ENCODE assay signal across 8 mouse cellular contexts in the genomic region with DNA sequence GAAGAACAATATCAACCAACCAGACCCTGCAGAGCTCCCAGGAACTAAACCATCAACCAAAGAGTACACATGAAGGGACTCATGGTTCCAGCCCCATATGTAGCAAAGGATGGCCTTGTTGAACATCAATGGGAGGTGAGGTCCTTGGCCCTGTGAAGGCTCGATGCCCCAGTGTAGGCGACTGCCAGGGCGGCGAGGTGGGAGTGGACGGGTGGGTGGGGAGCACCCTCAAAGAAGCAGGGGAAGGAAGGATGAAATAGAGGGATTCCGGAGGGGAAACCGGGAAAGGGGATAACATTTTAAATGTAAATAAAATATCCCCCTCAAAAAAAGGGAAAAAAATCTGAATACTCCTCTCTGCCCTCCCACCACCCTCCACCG. TPM values are rescaled to one million over a fixed set of nuclear protein-coding genes. Genes with fewer than 3 reads are reported as not detected.
DNase-seq lines count a peak whose midpoint lies in the region; ATAC-seq and TF ChIP-seq lines count a peak whose summit lies in the region.

No protein-coding gene starts in this region.

- H3K27me3 ChIP-seq in heart, embryonic 11.5 days (ENCODE audit: control insufficient read depth, insufficient read depth, low read length), result no peaks in the 10 kb centered on the region
- H3K27me3 ChIP-seq in limb, embryonic 13.5 days, result no peaks in the 10 kb centered on the region
- H3K27me3 ChIP-seq in stomach, postnatal 0 days (ENCODE audit: control insufficient read depth, insufficient read depth, low read length), result no peaks in the 10 kb centered on the region

- WGBS in heart, embryonic 11.5 days (ENCODE audit: insufficient replicate concordance), result 4% methylated on average over 8 of the region's 8 CpGs
- 1% methylated on average over 8 of the region's 8 CpGs for WGBS in limb, embryonic 13.5 days
- WGBS in stomach, postnatal 0 days, result 0% methylated on average over 7 of the region's 8 CpGs

- peak overlapping the region; percentile 97 for H3K27ac ChIP-seq in heart, embryonic 11.5 days (ENCODE audit: low read depth, low read length)
- H3K27ac ChIP-seq in limb, embryonic 13.5 days, result peak overlapping the region; percentile 48; the same call in 1 of the 2 replicates
- H3K27ac ChIP-seq in stomach, postnatal 0 days (replicated peaks), result peak overlapping the region; percentile 95

- peaks cover 6% of the 10 kb centered on the region; the same call in 1 of the 2 replicates for H3K4me1 ChIP-seq in heart, embryonic 11.5 days (ENCODE audit: control insufficient read depth, insufficient read depth, low read length)
- H3K4me1 ChIP-seq in limb, embryonic 13.5 days, result peaks cover 14% of the 10 kb centered on the region
- H3K4me1 ChIP-seq in stomach, postnatal 0 days (replicated peaks; ENCODE audit: control insufficient read depth, insufficient read depth), result peaks cover 6% of the 10 kb centered on the region; the same call in 1 of the 2 replicates

- no peak for TF ChIP-seq EP300 in stomach, postnatal 0 days (optimal IDR thresholded peaks at IDR 0.05)

- peak overlapping the region; percentile 76 for H3K4me3 ChIP-seq in heart, embryonic 11.5 days (ENCODE audit: low read depth, low read length)
- peak overlapping the region; percentile 65 for H3K4me3 ChIP-seq in limb, embryonic 13.5 days
- H3K4me3 ChIP-seq in stomach, postnatal 0 days (ENCODE audit: low read depth, low read length), result peak overlapping the region; percentile 83

- peak overlapping the region; percentile 92 for H3K4me2 ChIP-seq in heart, embryonic 11.5 days
- peak overlapping the region; percentile 93 for H3K4me2 ChIP-seq in limb, embryonic 13.5 days (replicated peaks)
- H3K4me2 ChIP-seq in stomach, postnatal 0 days (replicated peaks; ENCODE audit: low read depth), result peak overlapping the region; percentile 84

- H3K9me3 ChIP-seq in heart, embryonic 11.5 days (replicated peaks; ENCODE audit: control insufficient read depth, low read length), result no peaks in the 10 kb centered on the region
- no peaks in the 10 kb centered on the region for H3K9me3 ChIP-seq in limb, embryonic 13.5 days
- no peaks in the 10 kb centered on the region for H3K9me3 ChIP-seq in stomach, postnatal 0 days (ENCODE audit: control insufficient read depth, low read length)

- TF ChIP-seq CTCF in stomach, postnatal 0 days (IDR thresholded peaks at IDR 0.05; ENCODE audit: low read depth), result no peak

- peak; percentile 15; the same call in 1 of the 2 replicates for ATAC-seq in heart, embryonic 11.5 days (replicated peaks; ENCODE audit: insufficient number of reproducible peaks, low FRiP score, low TSS enrichment)
- peak; percentile 55 for ATAC-seq in limb, embryonic 13.5 days (ENCODE audit: low FRiP score, low read depth)
- peak; percentile 19; the same call in 1 of the 2 replicates for ATAC-seq in stomach, postnatal 0 days (ENCODE audit: low FRiP score, low TSS enrichment)

- peak overlapping the region; percentile 95 for H3K9ac ChIP-seq in heart, embryonic 11.5 days (ENCODE audit: low read depth, low read length)
- H3K9ac ChIP-seq in limb, embryonic 13.5 days, result peak overlapping the region; percentile 81
- peak overlapping the region; percentile 89 for H3K9ac ChIP-seq in stomach, postnatal 0 days (ENCODE audit: low read length)

- no peak for DNase-seq in heart, adult 11 months
- peak; percentile 9 for DNase-seq in thymus, postnatal 0 days (ENCODE audit: low spot score)
- DNase-seq in thymus, postnatal 14 days, result no peak
- no peak for DNase-seq in stomach, postnatal 0 days (ENCODE audit: low spot score)
- DNase-seq in adrenal gland, adult 2 months, result no peak
- DNase-seq in right cerebral cortex, postnatal 36 days (ENCODE audit: low spot score in 2 of 2), result no peak

- no peaks in the 10 kb centered on the region; the same call in 1 of the 2 replicates for H3K36me3 ChIP-seq in heart, embryonic 11.5 days (ENCODE audit: control insufficient read depth, insufficient read depth, low read length)
- H3K36me3 ChIP-seq in limb, embryonic 13.5 days, result no peaks in the 10 kb centered on the region
- H3K36me3 ChIP-seq in stomach, postnatal 0 days (ENCODE audit: control insufficient read depth, insufficient read depth, low read length), result no peaks in the 10 kb centered on the region

RNA-seq across cellular contexts. Expression of gene Tbce, which starts 0.5 kb away (rescaled TPM):
- polyA plus RNA-seq in heart, embryonic 11.5 days (2014; fragmentation: Nextera tagmentation; extraction: Ambion mirVana), result 41.7 and 42.9 TPM in 2 replicates
- polyA plus RNA-seq in thymus, postnatal 0 days (2015; fragmentation: Nextera tagmentation; extraction: Ambion mirVana), result 54.5 and 58.9 TPM in 2 replicates
- 64.5 and 66.0 TPM in 2 replicates for polyA plus RNA-seq in limb, embryonic 13.5 days (2015; fragmentation: Nextera tagmentation; extraction: Ambion mirVana)
- polyA plus RNA-seq in stomach, postnatal 0 days (2015; fragmentation: Nextera tagmentation; extraction: Ambion mirVana), result 29.8 and 31.8 TPM in 2 replicates
- total RNA-seq in adrenal gland, adult 2 months (2021), result 10 to 100 TPM; 35.2 to 45.3 TPM
- polyA plus RNA-seq in adrenal gland, adult 2 months (2012; rRNA removed), result 5.4 and 8.4 TPM in 2 replicates

RNA-seq across cellular contexts. Expression of gene Arid4b, which starts 24.1 kb away (rescaled TPM):
- 42.7 and 53.2 TPM in 2 replicates for polyA plus RNA-seq in heart, embryonic 11.5 days (2014; fragmentation: Nextera tagmentation; extraction: Ambion mirVana)
- polyA plus RNA-seq in thymus, postnatal 0 days (2015; fragmentation: Nextera tagmentation; extraction: Ambion mirVana), result 55.5 and 75.2 TPM in 2 replicates
- polyA plus RNA-seq in limb, embryonic 13.5 days (2015; fragmentation: Nextera tagmentation; extraction: Ambion mirVana), result 102 and 111 TPM in 2 replicates
- 31.1 and 32.1 TPM in 2 replicates for polyA plus RNA-seq in stomach, postnatal 0 days (2015; fragmentation: Nextera tagmentation; extraction: Ambion mirVana)
- 10 to 100 TPM; 25.5 to 34.6 TPM for total RNA-seq in adrenal gland, adult 2 months (2021)
- polyA plus RNA-seq in adrenal gland, adult 2 months (2012; rRNA removed), result 5.5 TPM in 2 replicates

RNA-seq across cellular contexts. Expression of gene Ggps1, which starts 24.4 kb away (rescaled TPM):
- polyA plus RNA-seq in heart, embryonic 11.5 days (2014; fragmentation: Nextera tagmentation; extraction: Ambion mirVana), result 41.8 and 49.2 TPM in 2 replicates
- 55.0 and 60.3 TPM in 2 replicates for polyA plus RNA-seq in thymus, postnatal 0 days (2015; fragmentation: Nextera tagmentation; extraction: Ambion mirVana)
- 60.8 and 62.9 TPM in 2 replicates for polyA plus RNA-seq in limb, embryonic 13.5 days (2015; fragmentation: Nextera tagmentation; extraction: Ambion mirVana)
- polyA plus RNA-seq in stomach, postnatal 0 days (2015; fragmentation: Nextera tagmentation; extraction: Ambion mirVana), result 27.2 and 28.0 TPM in 2 replicates
- total RNA-seq in adrenal gland, adult 2 months (2021), result 10 to 100 TPM; 37.4 to 37.6 TPM
- 2.6 and 2.9 TPM in 2 replicates for polyA plus RNA-seq in adrenal gland, adult 2 months (2012; rRNA removed)
